Comparison of ENCODE assay signal across 8 mouse cellular contexts in genomic region chr6:35254136-35254904, GRCm38 (mm10). TPM values are rescaled to one million over a fixed set of nuclear protein-coding genes. Genes with fewer than 3 reads are reported as not detected.
DNase-seq lines count a peak whose midpoint lies in the region; ATAC-seq and TF ChIP-seq lines count a peak whose summit lies in the region.

No protein-coding gene starts in this region.

- no peak overlapping the region for H3K9ac ChIP-seq in neural tube, embryonic 11.5 days (ENCODE audit: low read length)
- H3K9ac ChIP-seq in forebrain, embryonic 16.5 days (replicated peaks; ENCODE audit: low read depth, low read length) = no peak overlapping the region
- peak overlapping the region; percentile 99 for H3K9ac ChIP-seq in liver, embryonic 14.5 days (replicated peaks)
- peak overlapping the region; percentile 67; the same call in 1 of the 2 replicates for H3K9ac ChIP-seq in stomach, embryonic 14.5 days (replicated peaks; ENCODE audit: low read depth, low read length)

- no peak for ATAC-seq in neural tube, embryonic 11.5 days (ENCODE audit: insufficient read depth, low FRiP score, low TSS enrichment)
- no peak for ATAC-seq in forebrain, embryonic 16.5 days
- ATAC-seq in liver, embryonic 14.5 days (ENCODE audit: insufficient read depth) = peak; percentile 86
- ATAC-seq in stomach, embryonic 14.5 days (ENCODE audit: insufficient number of reproducible peaks, insufficient read depth, low FRiP score, low read depth) = peak; percentile 51; the same call in 1 of the 2 replicates

- H3K9me3 ChIP-seq in neural tube, embryonic 11.5 days (ENCODE audit: control insufficient read depth, low read length) = no peaks in the 10 kb centered on the region
- no peaks in the 10 kb centered on the region for H3K9me3 ChIP-seq in forebrain, embryonic 16.5 days (ENCODE audit: control insufficient read depth, low read length)
- H3K9me3 ChIP-seq in liver, embryonic 14.5 days (ENCODE audit: control insufficient read depth, low read length) = no peaks in the 10 kb centered on the region
- H3K9me3 ChIP-seq in stomach, embryonic 14.5 days (ENCODE audit: control insufficient read depth, low read depth, low read length) = no peaks in the 10 kb centered on the region

- no peak overlapping the region for H3K27ac ChIP-seq in neural tube, embryonic 11.5 days (ENCODE audit: low read depth, low read length)
- no peak overlapping the region for H3K27ac ChIP-seq in forebrain, embryonic 16.5 days (ENCODE audit: low read length)
- peak overlapping the region; percentile 99 for H3K27ac ChIP-seq in liver, embryonic 14.5 days
- H3K27ac ChIP-seq in stomach, embryonic 14.5 days (ENCODE audit: low read length) = no peak overlapping the region

- WGBS in neural tube, embryonic 11.5 days = 62% methylated on average over 9 of the region's 9 CpGs
- WGBS in forebrain, embryonic 16.5 days = 61% methylated on average over 9 of the region's 9 CpGs
- 13% methylated on average over 9 of the region's 9 CpGs for WGBS in liver, embryonic 14.5 days (ENCODE audit: insufficient replicate concordance)
- WGBS in stomach, embryonic 14.5 days = 46% methylated on average over 9 of the region's 9 CpGs

- H3K27me3 ChIP-seq in neural tube, embryonic 11.5 days (ENCODE audit: control insufficient read depth, insufficient read depth, low read length) = no peaks in the 10 kb centered on the region
- no peaks in the 10 kb centered on the region for H3K27me3 ChIP-seq in forebrain, embryonic 16.5 days (replicated peaks; ENCODE audit: control insufficient read depth, insufficient read depth, low read length)
- no peaks in the 10 kb centered on the region for H3K27me3 ChIP-seq in liver, embryonic 14.5 days (ENCODE audit: control insufficient read depth, insufficient read depth, low read length)
- no peaks in the 10 kb centered on the region for H3K27me3 ChIP-seq in stomach, embryonic 14.5 days (ENCODE audit: control insufficient read depth, insufficient read depth, low read length)

- no peak for DNase-seq in neural tube, embryonic 11.5 days (ENCODE audit: low spot score)
- no peak for DNase-seq in neural tube, embryonic 10.5 days (ENCODE audit: extremely low spot score, low spot score)
- peak; percentile 75 to 78 (median 75) for DNase-seq in liver, embryonic 14.5 days (ENCODE audit: low read depth in 3 of 3, low spot score in 3 of 3)
- no peak for DNase-seq in thymus, postnatal 4 days
- DNase-seq in cerebellum, adult 8-10 months = no peak
- no peak for DNase-seq in embryo, embryonic 9.5 days (ENCODE audit: extremely low spot score)

- TF ChIP-seq EP300 in liver, embryonic 14.5 days (IDR thresholded peaks at IDR 0.05; ENCODE audit: low read depth) = peak; percentile 86

- no peaks in the 10 kb centered on the region for H3K36me3 ChIP-seq in neural tube, embryonic 11.5 days (ENCODE audit: control insufficient read depth, insufficient read depth, low read length)
- H3K36me3 ChIP-seq in forebrain, embryonic 16.5 days (ENCODE audit: control insufficient read depth, insufficient read depth) = no peaks in the 10 kb centered on the region
- H3K36me3 ChIP-seq in liver, embryonic 14.5 days (replicated peaks; ENCODE audit: control insufficient read depth, insufficient read depth, low read depth) = no peaks in the 10 kb centered on the region; the same call in 1 of the 2 replicates
- H3K36me3 ChIP-seq in stomach, embryonic 14.5 days (ENCODE audit: control insufficient read depth, insufficient read depth, low read length) = no peaks in the 10 kb centered on the region

- peak overlapping the region; percentile 13; the same call in 1 of the 2 replicates for H3K4me2 ChIP-seq in neural tube, embryonic 11.5 days (ENCODE audit: low read depth)
- H3K4me2 ChIP-seq in forebrain, embryonic 16.5 days (ENCODE audit: low read length) = peak overlapping the region; percentile 12; the same call in 1 of the 2 replicates
- peak overlapping the region; percentile 89 for H3K4me2 ChIP-seq in liver, embryonic 14.5 days (ENCODE audit: low read depth)
- peak overlapping the region; percentile 66 for H3K4me2 ChIP-seq in stomach, embryonic 14.5 days (replicated peaks; ENCODE audit: low read depth, low read length)

- TF ChIP-seq CTCF in liver, embryonic 14.5 days (IDR thresholded peaks at IDR 0.05; ENCODE audit: low read depth) = peak; percentile 46

- H3K4me1 ChIP-seq in neural tube, embryonic 11.5 days (ENCODE audit: control insufficient read depth, insufficient read depth, low read length) = peaks cover 11% of the 10 kb centered on the region
- peaks cover 23% of the 10 kb centered on the region for H3K4me1 ChIP-seq in forebrain, embryonic 16.5 days (replicated peaks; ENCODE audit: control insufficient read depth, insufficient read depth, low read length)
- H3K4me1 ChIP-seq in liver, embryonic 14.5 days (replicated peaks; ENCODE audit: control insufficient read depth in 2 of 2, insufficient read depth in 2 of 2, low read length in 1 of 2) = peaks cover 47 to 53% of the 10 kb centered on the region in 2 experiments
- H3K4me1 ChIP-seq in stomach, embryonic 14.5 days (ENCODE audit: control insufficient read depth, insufficient read depth, low read length) = peaks cover 28% of the 10 kb centered on the region

- peak overlapping the region; percentile 64; the same call in 1 of the 2 replicates for H3K4me3 ChIP-seq in neural tube, embryonic 11.5 days (ENCODE audit: low read depth, low read length)
- no peak overlapping the region for H3K4me3 ChIP-seq in forebrain, embryonic 16.5 days (replicated peaks; ENCODE audit: low read length)
- peak overlapping the region; percentile 95 to 99 for H3K4me3 ChIP-seq in liver, embryonic 14.5 days (ENCODE audit: insufficient read depth in 1 of 2, low read depth in 2 of 2, low read length in 2 of 2)
- H3K4me3 ChIP-seq in stomach, embryonic 14.5 days (ENCODE audit: low read depth, low read length) = peak overlapping the region; percentile 77; the same call in 1 of the 2 replicates

RNA-seq across cellular contexts. Expression of gene Slc13a4, which starts 53.6 kb away (rescaled TPM):
- polyA plus RNA-seq in neural tube, embryonic 11.5 days (2014; fragmentation: Nextera tagmentation; extraction: Ambion mirVana) = 0.15 TPM in 1 of 2 replicates, not detected in the other
- polyA plus RNA-seq in forebrain, embryonic 16.5 days (2015; fragmentation: Nextera tagmentation; extraction: Ambion mirVana) = 4.6 and 5.6 TPM in 2 replicates
- polyA plus RNA-seq in liver, embryonic 14.5 days (2012; rRNA removed) = 0.03 and 0.04 TPM in 2 replicates
- 0.09 and 0.22 TPM in 2 replicates for polyA plus RNA-seq in liver, embryonic 14.5 days (2014; fragmentation: Nextera tagmentation; extraction: Ambion mirVana)
- polyA plus RNA-seq in stomach, embryonic 14.5 days (2014; fragmentation: Nextera tagmentation; extraction: Ambion mirVana) = 0.29 and 0.39 TPM in 2 replicates

Comparison
In these comparisons a context has a peak if more than half of its experiments do, and no peak if none do; other contexts are left out.
1. ATAC-seq: peak in liver, embryonic 14.5 days (single experiment) and stomach, embryonic 14.5 days (single experiment); none in neural tube, embryonic 11.5 days (single experiment) and forebrain, embryonic 16.5 days (single experiment).
2. DNase-seq: peak in liver, embryonic 14.5 days (3 of 3); none in neural tube, embryonic 11.5 days (single experiment), neural tube, embryonic 10.5 days (single experiment), thymus, postnatal 4 days (single experiment), cerebellum, adult 8-10 months (single experiment) and embryo, embryonic 9.5 days (single experiment).
3. H3K4me2 ChIP-seq: peak in every context shown above with its lines; median percentile 89 in liver, embryonic 14.5 days; 66 in stomach, embryonic 14.5 days; 13 in neural tube, embryonic 11.5 days; 12 in forebrain, embryonic 16.5 days.
4. H3K9ac ChIP-seq: peak in liver, embryonic 14.5 days (single experiment) and stomach, embryonic 14.5 days (single experiment); none in neural tube, embryonic 11.5 days (single experiment) and forebrain, embryonic 16.5 days (single experiment).